Mouse (Mus musculus) hindbrain, embryonic 13.5 days (tissue): ENCODE results near the gene Rnd1. TPM values are rescaled to one million over a fixed set of nuclear protein-coding genes. Genes with fewer than 3 reads are reported as not detected.

Source experiments
- ATAC-seq: fragments of 200-750 bp; cut with Nextera tagmentation; 2 replicates; pipeline ENCODE4 v1.8.0; 2017; ENCODE audit warnings: moderate TSS enrichment; ENCODE audit not compliant: low FRiP score
- H3K27ac ChIP-seq: fragments of 300-500 bp; sonication (generic); 2 replicates; pipeline ENCODE4 v1.5.1; 2015; ENCODE audit warnings: inconsistent platforms, mild to moderate bottlenecking, moderate library complexity
- H3K27me3 ChIP-seq: fragments of 300-500 bp; sonication (generic); 2 replicates; pipeline ENCODE4 v1.6.1; 2015; ENCODE audit warnings: mild to moderate bottlenecking, inconsistent platforms
- H3K36me3 ChIP-seq: fragments of 300-500 bp; sonication (generic); 2 replicates; pipeline ENCODE4 v1.6.1; 2015; ENCODE audit warnings: mild to moderate bottlenecking, inconsistent platforms
- H3K4me1 ChIP-seq: fragments of 300-500 bp; sonication (generic); replicated peaks from 2 replicates; pipeline ENCODE4 v1.6.1; 2015; ENCODE audit warnings: inconsistent platforms
- H3K4me2 ChIP-seq: fragments of 300-500 bp; sonication (generic); 2 replicates; pipeline ENCODE4 v1.6.1; 2015; ENCODE audit warnings: inconsistent platforms, mild to moderate bottlenecking, moderate library complexity
- H3K4me3 ChIP-seq: fragments of 300-500 bp; sonication (generic); 2 replicates; pipeline ENCODE4 v1.5.1; 2015; ENCODE audit warnings: mild to moderate bottlenecking, inconsistent platforms
- H3K9ac ChIP-seq: fragments of 300-500 bp; sonication (generic); 2 replicates; pipeline ENCODE4 v1.6.1; 2015; ENCODE audit warnings: mild to moderate bottlenecking, inconsistent platforms
- H3K9me3 ChIP-seq: fragments of 300-500 bp; sonication (generic); 2 replicates; pipeline ENCODE4 v1.6.1; 2016; ENCODE audit warnings: inconsistent platforms
- WGBS: fragments of 180-500 bp; shearing (Covaris S2); methylation state at CpG from one replicate; pipeline ENCODE4 v1.1.7; 2015; 5-methylcytosine and 5-hydroxymethylcytosine counted together
- polyA plus RNA-seq: library from polyadenylated mRNA; unstranded; fragments of >200 nt; fragmentation: Nextera tagmentation; extraction: Ambion mirVana; gene quantifications from 2 replicates; pipeline ENCODE4 v1.2.1, GENCODE M21; 2015

The Rnd1 gene
- polyA plus RNA-seq, 1 experiment from 2014 or later: 7.4 TPM

DNA sequence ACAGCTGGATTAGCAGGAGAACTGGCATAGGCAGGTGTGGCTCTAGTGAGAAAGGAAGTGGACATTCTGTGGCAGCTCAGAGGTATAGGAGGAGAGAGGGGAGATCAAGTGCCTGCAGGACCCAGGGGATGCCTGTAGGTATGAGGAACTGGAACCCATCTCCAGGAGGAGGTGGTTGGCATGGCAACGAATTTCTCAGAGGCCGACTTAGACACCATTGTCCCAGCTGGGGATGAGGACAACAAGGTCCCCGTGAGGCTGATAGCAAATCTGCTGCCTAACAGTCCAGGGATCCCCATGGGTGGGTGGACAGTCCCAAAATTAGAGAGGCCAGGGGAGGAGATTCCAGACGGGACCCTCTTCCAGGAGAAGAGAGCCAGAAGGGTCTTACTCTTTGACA, 44.3 kb downstream of the Rnd1 start:
- Histone ChIP-seq H3K9ac (peak overlapping the region; percentile 95), H3K4me3 (peak overlapping the region; percentile 76), H3K27me3 (peaks cover 25% of the 10 kb centered on the region; the same call in 1 of the 2 replicates), H3K4me1 (peaks cover 86% of the 10 kb centered on the region), H3K4me2 (peak overlapping the region; percentile 86), H3K36me3 (no peaks in the 10 kb centered on the region), H3K9me3 (no peaks in the 10 kb centered on the region), H3K27ac (peak overlapping the region; percentile 99)
- no peak for ATAC-seq
- 0% methylated on average over 4 of the region's 4 CpGs for WGBS

DNA sequence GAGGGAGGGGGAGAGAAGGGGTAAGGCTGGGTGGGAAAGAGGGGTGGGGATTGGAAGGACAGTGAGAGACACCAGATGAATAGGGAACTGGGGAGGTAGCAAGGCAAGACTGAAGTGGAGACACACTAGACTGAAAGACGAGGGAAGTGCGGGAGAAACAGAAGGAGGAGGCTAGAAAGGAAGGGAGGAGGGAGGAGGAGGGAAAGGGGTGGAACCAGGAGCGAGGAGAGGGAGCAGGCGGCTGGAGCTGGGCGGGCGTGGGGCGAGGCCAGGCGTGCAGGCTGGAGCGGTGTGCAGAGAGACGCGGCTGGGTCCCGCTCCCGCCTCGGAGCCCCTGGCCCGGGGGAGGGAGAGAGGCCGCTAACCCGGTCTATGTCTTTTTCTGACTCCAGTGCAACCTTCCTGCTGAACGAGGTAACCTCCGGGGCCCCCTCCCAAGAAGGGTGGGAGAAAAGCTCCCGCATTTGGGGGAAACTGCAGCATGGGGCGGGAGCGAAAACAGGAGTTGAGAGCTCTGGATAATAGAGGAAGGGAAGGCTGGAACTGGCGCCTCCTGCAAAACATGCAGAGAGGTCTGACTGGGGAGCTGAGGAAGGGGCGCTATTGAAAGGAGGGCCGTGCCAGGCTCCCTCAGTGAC, 45.0 kb downstream of the Rnd1 start:
- no peaks in the 10 kb centered on the region for H3K36me3 ChIP-seq
- peak overlapping the region; percentile 86 for H3K4me2 ChIP-seq
- H3K27me3 ChIP-seq: peaks cover 25% of the 10 kb centered on the region; the same call in 1 of the 2 replicates
- H3K9ac ChIP-seq: peak overlapping the region; percentile 95
- peak overlapping the region; percentile 99 for H3K27ac ChIP-seq
- ATAC-seq: peak; percentile 27
- WGBS: 0% methylated on average over 20 of the region's 25 CpGs
- no peaks in the 10 kb centered on the region for H3K9me3 ChIP-seq
- H3K4me3 ChIP-seq: peak overlapping the region; percentile 76
- peaks cover 79% of the 10 kb centered on the region for H3K4me1 ChIP-seq

DNA sequence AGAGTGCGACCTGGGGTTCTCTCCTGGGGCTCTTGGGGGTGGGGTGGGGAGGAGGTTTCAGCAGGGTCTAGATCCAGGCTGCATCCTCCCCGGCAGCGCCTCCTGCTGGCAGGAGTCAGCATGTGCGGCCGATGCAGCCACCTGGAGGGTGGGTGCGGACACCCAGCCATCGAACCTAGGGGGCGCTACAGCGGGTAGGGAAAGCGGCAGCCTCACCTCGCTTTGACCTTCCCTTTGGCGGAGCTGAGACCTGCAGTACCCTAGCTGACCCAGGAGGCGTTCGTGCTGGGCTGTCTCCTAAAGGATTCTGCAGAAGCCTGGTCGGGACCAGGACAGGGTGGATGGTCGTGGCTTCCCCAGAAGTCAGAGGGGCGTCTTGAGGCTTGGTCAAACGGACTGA, 45.8 kb downstream of the Rnd1 start:
- Histone ChIP-seq H3K4me2 (peak overlapping the region; percentile 86), H3K27ac (peak overlapping the region; percentile 99), H3K9ac (peak overlapping the region; percentile 95), H3K9me3 (no peaks in the 10 kb centered on the region), H3K4me1 (peaks cover 72% of the 10 kb centered on the region), H3K36me3 (no peaks in the 10 kb centered on the region), H3K4me3 (peak overlapping the region; percentile 76), H3K27me3 (peaks cover 25% of the 10 kb centered on the region; the same call in 1 of the 2 replicates)
- ATAC-seq: peak; percentile 6
- 1% methylated on average over 18 of the region's 18 CpGs for WGBS

DNA sequence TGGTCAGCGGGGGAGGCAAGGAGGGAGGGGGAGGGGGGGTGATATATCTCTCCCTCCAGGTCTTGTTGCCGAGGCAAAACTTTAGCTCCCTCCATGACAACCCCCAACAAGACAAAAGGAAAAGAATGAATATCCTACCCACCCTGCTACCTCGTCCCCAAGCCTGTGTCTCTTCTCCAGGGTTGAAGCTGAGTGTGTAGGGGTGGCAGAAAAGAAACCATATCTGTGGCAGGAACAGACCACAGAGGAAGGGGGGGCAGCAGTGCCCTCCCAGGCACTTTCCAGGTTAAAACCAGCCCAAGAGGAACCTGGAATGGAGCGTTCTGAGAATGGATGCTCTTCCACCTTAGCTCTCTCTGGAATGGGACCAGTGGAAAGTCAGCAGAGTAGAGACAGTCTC, 46.7 kb downstream of the Rnd1 start, which contains the start of gene Cacnb3:
Gene Cacnb3, plus strand, starts transcription at position 301 of the 400 bp plus-strand sequence.
- Histone ChIP-seq H3K4me1 (peaks cover 62% of the 10 kb centered on the region), H3K4me3 (peak within 1 kb of the TSS; percentile 76), H3K36me3 (no peaks in the 10 kb centered on the region), H3K27ac (peak within 1 kb of the TSS; percentile 99), H3K9me3 (no peaks in the 10 kb centered on the region), H3K4me2 (peak within 1 kb of the TSS; percentile 86), H3K9ac (peak within 1 kb of the TSS; percentile 95), H3K27me3 (peaks cover 25% of the 10 kb centered on the region; the same call in 1 of the 2 replicates)
- ATAC-seq: no peak
- 29% methylated on average over 4 of the region's 4 CpGs for WGBS

DNA sequence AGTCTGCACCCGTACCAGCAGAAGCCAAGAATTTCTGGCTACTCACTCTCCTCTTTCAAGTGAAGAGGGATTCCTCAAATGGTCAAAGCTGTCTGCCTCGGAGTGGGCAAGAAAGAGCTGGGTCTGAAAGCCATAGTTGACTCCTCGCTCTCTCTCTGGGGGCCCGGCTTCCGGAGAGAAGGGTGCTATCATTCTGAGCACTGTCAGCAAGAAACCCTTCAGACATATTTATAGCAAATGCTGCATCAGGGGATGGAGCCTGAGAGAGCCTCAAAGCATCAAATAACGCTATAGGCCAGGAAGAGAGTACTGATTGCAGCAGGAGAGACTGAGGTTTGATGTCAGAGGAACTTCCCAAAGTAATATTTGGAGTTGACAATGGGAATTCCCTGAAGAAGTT, 47.8 kb downstream of the Rnd1 start:
- ATAC-seq: no peak
- peaks cover 57% of the 10 kb centered on the region for H3K4me1 ChIP-seq
- H3K36me3 ChIP-seq: no peaks in the 10 kb centered on the region
- no peak overlapping the region for H3K4me3 ChIP-seq
- H3K9me3 ChIP-seq: no peaks in the 10 kb centered on the region
- no peak overlapping the region for H3K4me2 ChIP-seq
- WGBS: 60% methylated on average over 6 of the region's 6 CpGs
- no peak overlapping the region for H3K9ac ChIP-seq
- H3K27ac ChIP-seq: peak overlapping the region; percentile 36; the same call in 1 of the 2 replicates
- peaks cover 25% of the 10 kb centered on the region; the same call in 1 of the 2 replicates for H3K27me3 ChIP-seq

DNA sequence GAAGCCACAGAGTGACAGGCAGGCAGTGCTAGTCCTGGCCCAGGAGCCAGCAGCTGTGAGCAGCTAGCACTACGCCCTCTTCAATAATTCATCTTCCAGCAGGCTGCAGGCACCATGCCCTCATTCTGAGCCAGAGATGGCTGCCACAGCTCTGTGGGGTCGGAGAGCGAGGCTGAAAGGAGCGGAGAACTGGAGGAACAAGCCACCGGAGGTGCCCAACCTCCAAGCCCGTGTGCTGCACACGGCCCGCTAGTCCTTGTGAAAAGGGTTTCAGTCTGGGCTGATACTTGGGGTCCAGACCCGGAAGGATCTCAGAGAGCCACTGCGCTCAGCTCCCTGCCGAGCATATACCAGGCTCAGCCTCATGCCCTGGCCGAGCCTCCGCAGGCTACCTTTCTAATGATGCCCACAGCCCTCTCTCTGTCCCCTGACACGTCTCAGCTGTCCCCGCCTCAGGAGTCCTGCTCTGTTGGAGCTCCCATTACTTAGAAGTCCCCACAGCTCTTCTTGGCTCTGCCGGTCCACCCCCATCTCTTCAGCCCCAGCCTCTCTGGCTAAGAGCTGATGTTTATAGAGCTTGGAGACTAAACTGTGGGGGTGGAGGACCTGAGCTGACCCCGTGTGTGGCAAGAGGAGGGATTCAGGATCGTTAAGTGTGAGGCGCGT, 48.5 kb downstream of the Rnd1 start:
- peaks cover 25% of the 10 kb centered on the region for H3K27me3 ChIP-seq
- H3K4me3 ChIP-seq: peak overlapping the region; percentile 15
- H3K9me3 ChIP-seq: no peaks in the 10 kb centered on the region
- H3K36me3 ChIP-seq: no peaks in the 10 kb centered on the region
- 6% methylated on average over 20 of the region's 20 CpGs for WGBS
- peak overlapping the region; percentile 78 for H3K27ac ChIP-seq
- peak overlapping the region; percentile 65 for H3K9ac ChIP-seq
- ATAC-seq: no peak
- peaks cover 51% of the 10 kb centered on the region for H3K4me1 ChIP-seq
- H3K4me2 ChIP-seq: peak overlapping the region; percentile 47

DNA sequence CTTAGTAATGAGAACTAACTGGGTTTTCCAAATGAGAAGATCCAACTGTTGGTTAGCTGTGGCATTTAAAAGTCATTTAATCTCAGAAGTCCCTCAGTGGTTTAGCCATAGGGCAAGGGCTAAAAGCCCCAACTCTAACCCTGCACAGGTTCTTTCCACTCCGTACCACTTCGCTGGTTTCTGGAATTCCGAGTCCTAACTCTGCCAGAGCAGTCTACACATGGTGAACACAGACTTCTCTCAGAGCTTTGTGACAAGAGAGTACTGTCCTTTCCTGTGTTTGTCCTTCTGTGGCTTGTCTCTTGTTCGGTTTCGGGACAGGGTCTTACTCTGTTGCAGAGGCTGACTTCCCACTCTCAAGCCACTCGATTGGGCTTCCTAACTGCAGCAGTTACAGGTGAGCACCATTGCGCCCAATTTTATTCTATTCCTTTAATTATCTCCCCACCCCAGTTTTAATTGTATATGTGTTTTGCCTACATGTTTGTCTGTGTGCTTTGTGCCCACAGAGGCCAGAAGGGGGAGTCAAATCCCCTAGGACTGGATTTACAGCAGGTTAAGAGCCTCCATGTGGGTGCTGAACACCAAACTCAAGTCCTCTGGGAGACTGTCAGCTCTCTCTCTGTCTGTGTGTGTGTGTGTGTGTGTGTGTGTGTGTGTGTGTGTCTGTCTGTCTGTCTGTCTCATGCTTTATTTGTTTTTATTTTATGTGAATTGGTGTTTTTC, 50.6 kb downstream of the Rnd1 start:
- no peak for ATAC-seq
- Histone ChIP-seq H3K4me3 (no peak overlapping the region), H3K27me3 (peaks cover 24% of the 10 kb centered on the region), H3K9ac (no peak overlapping the region), H3K27ac (no peak overlapping the region), H3K4me2 (no peak overlapping the region), H3K9me3 (no peaks in the 10 kb centered on the region), H3K4me1 (peaks cover 37% of the 10 kb centered on the region), H3K36me3 (no peaks in the 10 kb centered on the region)
- WGBS: 77% methylated on average over 7 of the region's 7 CpGs

DNA sequence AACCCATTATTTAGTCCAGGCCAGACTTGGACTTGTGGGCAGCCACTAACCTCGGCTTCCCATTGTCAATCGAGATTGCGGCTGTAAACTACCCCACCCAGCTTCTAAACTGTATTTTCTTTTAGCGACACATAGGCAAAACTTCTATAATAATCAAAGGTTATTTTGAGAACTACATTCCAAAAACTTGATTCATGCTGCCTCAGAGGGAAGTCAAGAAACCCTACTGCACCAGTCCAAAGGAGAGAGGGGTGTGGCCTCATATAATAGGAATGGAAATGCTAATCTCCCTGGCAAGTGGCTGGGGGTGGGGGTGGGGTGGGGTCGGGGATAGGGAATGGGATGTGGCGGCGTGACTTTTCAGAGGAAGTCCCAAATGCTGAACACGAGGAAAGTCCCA, 51.2 kb downstream of the Rnd1 start:
- Histone ChIP-seq H3K27me3 (peaks cover 21% of the 10 kb centered on the region), H3K4me2 (no peak overlapping the region), H3K27ac (no peak overlapping the region), H3K36me3 (no peaks in the 10 kb centered on the region), H3K9ac (no peak overlapping the region), H3K9me3 (no peaks in the 10 kb centered on the region), H3K4me1 (peaks cover 32% of the 10 kb centered on the region), H3K4me3 (no peak overlapping the region)
- no peak for ATAC-seq
- WGBS: 24% methylated on average over 8 of the region's 8 CpGs

DNA sequence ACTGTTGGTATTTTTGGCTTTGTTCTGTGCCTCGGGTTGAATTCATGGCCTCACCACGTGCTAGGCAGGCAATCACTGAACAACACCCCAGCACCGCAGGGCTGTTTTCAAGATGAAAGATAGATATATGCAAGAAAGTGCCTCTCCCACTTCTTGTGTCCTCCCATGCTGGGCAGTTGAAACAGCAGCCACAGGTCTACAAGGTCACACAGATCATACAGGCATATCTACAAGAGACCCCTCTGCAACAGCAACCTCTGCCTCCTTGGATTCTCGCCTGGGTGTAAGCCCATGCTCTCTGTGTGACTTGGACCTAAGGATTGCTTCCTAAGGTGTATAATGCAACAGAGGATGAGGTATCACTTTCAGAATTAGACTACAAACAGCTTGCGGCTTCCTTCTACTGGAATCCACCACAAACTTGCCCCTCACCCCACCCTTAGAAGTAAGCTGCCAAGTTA, 53.9 kb downstream of the Rnd1 start:
- Histone ChIP-seq H3K9ac (no peak overlapping the region), H3K36me3 (no peaks in the 10 kb centered on the region), H3K27me3 (peaks cover 8% of the 10 kb centered on the region), H3K27ac (no peak overlapping the region), H3K4me3 (no peak overlapping the region), H3K4me2 (no peak overlapping the region), H3K4me1 (peaks cover 11% of the 10 kb centered on the region), H3K9me3 (no peaks in the 10 kb centered on the region)
- no peak for ATAC-seq
- WGBS: 56% methylated on average over 5 of the region's 5 CpGs

DNA sequence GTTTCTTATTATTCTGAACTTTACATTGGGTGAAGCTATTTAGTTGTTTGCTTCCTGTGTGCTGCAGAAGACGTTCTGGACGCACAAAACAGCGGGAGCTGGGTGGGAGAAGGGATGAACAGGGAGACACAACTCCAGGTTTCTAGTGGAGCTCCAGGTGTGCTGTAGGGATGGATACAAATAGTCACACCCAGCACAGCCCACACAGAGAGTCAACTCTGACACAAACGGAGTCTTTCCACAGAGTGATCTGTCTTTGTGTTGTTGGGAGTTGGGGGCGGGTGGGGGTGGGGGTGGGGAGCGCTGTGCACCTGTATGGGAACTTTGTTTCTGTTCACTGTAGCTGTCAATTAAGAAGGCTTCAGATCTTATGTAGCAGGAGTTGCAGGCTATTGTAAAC, 54.5 kb downstream of the Rnd1 start:
- Histone ChIP-seq H3K27ac (no peak overlapping the region), H3K4me1 (peaks cover 7% of the 10 kb centered on the region; the same call in 1 of the 2 replicates), H3K9me3 (no peaks in the 10 kb centered on the region), H3K4me2 (no peak overlapping the region), H3K4me3 (no peak overlapping the region), H3K9ac (no peak overlapping the region), H3K36me3 (no peaks in the 10 kb centered on the region), H3K27me3 (peaks cover 8% of the 10 kb centered on the region)
- no peak for ATAC-seq
- 19% methylated on average over 6 of the region's 6 CpGs for WGBS

DNA sequence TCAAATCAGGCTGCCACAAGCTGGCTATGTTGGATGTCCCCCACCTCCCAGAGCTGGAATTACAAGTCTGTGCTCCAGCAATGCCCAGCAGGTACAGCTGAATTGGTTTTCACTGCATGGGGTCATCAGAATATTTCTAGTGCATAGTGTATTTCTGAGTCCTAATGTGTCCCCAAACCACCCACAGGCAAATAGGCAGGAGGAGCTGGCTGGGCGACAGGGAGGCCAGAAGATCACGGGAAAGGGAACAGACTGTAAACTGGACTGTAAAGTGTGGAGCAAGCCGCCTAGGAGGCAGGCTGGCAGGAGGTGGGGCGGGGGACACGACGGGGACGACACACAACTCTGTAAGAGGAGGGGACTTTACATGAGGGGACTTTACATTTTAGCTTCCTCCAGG, 55.1 kb downstream of the Rnd1 start:
- no peaks in the 10 kb centered on the region for H3K36me3 ChIP-seq
- H3K4me2 ChIP-seq: no peak overlapping the region
- H3K27ac ChIP-seq: no peak overlapping the region
- peaks cover 7% of the 10 kb centered on the region; the same call in 1 of the 2 replicates for H3K4me1 ChIP-seq
- peaks cover 11% of the 10 kb centered on the region for H3K27me3 ChIP-seq
- no peak overlapping the region for H3K9ac ChIP-seq
- H3K4me3 ChIP-seq: no peak overlapping the region
- H3K9me3 ChIP-seq: no peaks in the 10 kb centered on the region
- no peak for ATAC-seq
- 4% methylated on average over 7 of the region's 7 CpGs for WGBS

DNA sequence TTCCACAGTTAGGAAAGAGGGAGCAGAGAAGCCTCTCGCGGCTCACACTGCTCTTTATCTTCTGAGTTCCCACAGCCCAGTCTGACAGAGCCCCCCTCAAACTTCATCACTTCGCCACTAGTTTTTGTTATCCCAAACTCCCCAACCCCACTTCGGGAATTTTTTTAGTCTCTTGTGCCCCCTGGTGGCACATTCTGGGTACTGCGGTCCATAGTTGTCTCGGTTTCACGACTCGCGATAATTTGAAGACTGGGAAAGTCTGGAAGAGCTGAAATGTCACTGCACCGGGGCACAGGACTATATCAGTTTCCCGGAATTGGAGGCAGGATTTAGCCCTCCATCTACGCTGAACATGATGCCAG, 60.1 kb downstream of the Rnd1 start:
- WGBS: 1% methylated on average over 12 of the region's 12 CpGs
- H3K9me3 ChIP-seq: no peaks in the 10 kb centered on the region
- no peak overlapping the region for H3K4me3 ChIP-seq
- no peaks in the 10 kb centered on the region for H3K36me3 ChIP-seq
- H3K4me1 ChIP-seq: peaks cover 17% of the 10 kb centered on the region
- no peak for ATAC-seq
- H3K27ac ChIP-seq: no peak overlapping the region
- H3K4me2 ChIP-seq: 0 out of 2 replicates have a peak overlapping the region, but pooled peaks have one; percentile 13
- no peak overlapping the region for H3K9ac ChIP-seq
- H3K27me3 ChIP-seq: peaks cover 13% of the 10 kb centered on the region
